Mouse (Mus musculus) lung, postnatal 0 days (tissue): ENCODE measurements around the gene Fam71f1. TPM values are rescaled to one million over a fixed set of nuclear protein-coding genes. Genes with fewer than 3 reads are reported as not detected.
A peak's percentile ranks its signal among the peaks of the same experiment; 100 is the strongest.

Experiments
- ATAC-seq: fragments of 200-750 bp; cut with Nextera tagmentation; 2 replicates; pipeline ENCODE4 v1.8.0; 2017; ENCODE audit warnings: moderate library complexity
- DNase-seq: peaks from one replicate; pipeline ENCODE4 v3.0.0-alpha.2; 2016; ENCODE audit warnings: low spot score
- H3K27ac ChIP-seq: fragments of 300-500 bp; sonication (generic); 2 replicates; pipeline ENCODE4 v1.5.1; 2014; ENCODE audit warnings: antibody characterized with exemption, mild to moderate bottlenecking, low read length, mixed read lengths
- H3K27me3 ChIP-seq: fragments of 300-500 bp; sonication (generic); replicated peaks from 2 replicates; pipeline ENCODE4 v1.6.1; 2014; ENCODE audit warnings: low read length, mixed read lengths; ENCODE audit not compliant: insufficient read depth
- H3K36me3 ChIP-seq: fragments of 300-500 bp; sonication (generic); 2 replicates; pipeline ENCODE4 v1.6.1; 2014; ENCODE audit warnings: low read length, mixed read lengths; ENCODE audit not compliant: insufficient read depth
- H3K4me1 ChIP-seq: fragments of 300-500 bp; sonication (generic); 2 replicates; pipeline ENCODE4 v1.6.1; 2014; ENCODE audit warnings: antibody characterized with exemption, low read depth, low read length, mixed read lengths; ENCODE audit not compliant: insufficient read depth
- H3K4me2 ChIP-seq: fragments of 300-500 bp; sonication (generic); replicated peaks from 2 replicates; pipeline ENCODE4 v1.6.1; 2014; ENCODE audit warnings: low read depth, mild to moderate bottlenecking, low read length, moderate library complexity, mixed read lengths
- H3K4me3 ChIP-seq: fragments of 300-500 bp; sonication (generic); 2 replicates; pipeline ENCODE4 v1.5.1; 2014; ENCODE audit warnings: low read depth, low read length
- H3K9ac ChIP-seq: fragments of 300-500 bp; sonication (generic); replicated peaks from 2 replicates; pipeline ENCODE4 v1.6.1; 2014; ENCODE audit warnings: low read depth, mild to moderate bottlenecking
- H3K9me3 ChIP-seq: fragments of 300-500 bp; sonication (generic); 2 replicates; pipeline ENCODE4 v1.6.1; 2016; ENCODE audit warnings: low read length, mixed read lengths
- CTCF ChIP-seq: IDR thresholded peaks from 2 replicates; pipeline ENCODE4 v1.5.1; 2016; ENCODE audit warnings: antibody characterized with exemption, mild to moderate bottlenecking
- EP300 ChIP-seq: IDR thresholded peaks from 2 replicates; pipeline ENCODE4 v1.6.1; 2016; ENCODE audit warnings: antibody characterized with exemption, mild to moderate bottlenecking, control low read depth
- WGBS: fragments of 180-500 bp; shearing (Covaris S2); extraction: QIAGEN DNeasy Blood & Tissue Kit; methylation state at CpG from one replicate; pipeline ENCODE4 v1.1.7; 2014; 5-methylcytosine and 5-hydroxymethylcytosine counted together
- polyA plus RNA-seq: library from polyadenylated mRNA; unstranded; fragments of >200 nt; fragmentation: Nextera tagmentation; extraction: Ambion mirVana; gene quantifications from 2 replicates; pipeline ENCODE4 v1.2.1, GENCODE M21; 2015

Fam71f1 gene
- polyA plus RNA-seq, 1 experiment from 2014 or later: not detected

- no peak for TF ChIP-seq CTCF
- TF ChIP-seq EP300: no peak
- H3K4me1 ChIP-seq: peaks cover 5% of the 10 kb centered on the region; the same call in 1 of the 2 replicates
- H3K9me3 ChIP-seq: no peaks in the 10 kb centered on the region
- H3K4me3 ChIP-seq: peak within 1 kb of the TSS; percentile 85
- DNase-seq: peak; percentile 99
- no peaks in the 10 kb centered on the region for H3K36me3 ChIP-seq
- peak; percentile 99 for ATAC-seq
- H3K9ac ChIP-seq: peak within 1 kb of the TSS; percentile 92
- peak within 1 kb of the TSS; percentile 56 for H3K4me2 ChIP-seq
- H3K27ac ChIP-seq: peak within 1 kb of the TSS; percentile 88
- H3K27me3 ChIP-seq: no peaks in the 10 kb centered on the region
- under 1% methylated on average over 55 of the region's 55 CpGs for whole genome bisulfite sequencing
These were observed 28.9 kb downstream of the Fam71f1 start, which contains the start of gene Calu for GRCm38 (mm10) chr6:29347665-29348370. Gene Calu (plus strand): TSS chr6:29348069.

GRCm38 (mm10) chr6:29348371-29348724, 29.4 kb downstream of the Fam71f1 start:
- H3K27me3 ChIP-seq: no peaks in the 10 kb centered on the region
- H3K9ac ChIP-seq: peak overlapping the region; percentile 92
- H3K36me3 ChIP-seq: no peaks in the 10 kb centered on the region
- peaks cover 5% of the 10 kb centered on the region; the same call in 1 of the 2 replicates for H3K4me1 ChIP-seq
- peak overlapping the region; percentile 56 for H3K4me2 ChIP-seq
- TF ChIP-seq EP300 (no peak), CTCF (no peak)
- H3K4me3 ChIP-seq: peak overlapping the region; percentile 85
- ATAC-seq (peak; percentile 14), DNase-seq (peak; percentile 56)
- peak overlapping the region; percentile 88 for H3K27ac ChIP-seq
- WGBS: under 1% methylated on average over 15 of the region's 15 CpGs
- no peaks in the 10 kb centered on the region for H3K9me3 ChIP-seq

GRCm38 (mm10) chr6:29351613-29352012, 32.7 kb downstream of the Fam71f1 start:
- no peaks in the 10 kb centered on the region for H3K27me3 ChIP-seq
- TF ChIP-seq CTCF (peak; percentile 50), EP300 (no peak)
- ATAC-seq: no peak
- no peaks in the 10 kb centered on the region for H3K36me3 ChIP-seq
- no peak overlapping the region for H3K9ac ChIP-seq
- DNase-seq: no peak
- no peak overlapping the region for H3K27ac ChIP-seq
- peaks cover 5% of the 10 kb centered on the region; the same call in 1 of the 2 replicates for H3K4me1 ChIP-seq
- H3K9me3 ChIP-seq: no peaks in the 10 kb centered on the region
- H3K4me3 ChIP-seq: no peak overlapping the region
- H3K4me2 ChIP-seq: no peak overlapping the region

GRCm38 (mm10) chr6:29352816-29353215, 33.9 kb downstream of the Fam71f1 start:
- DNase-seq: no peak
- no peak overlapping the region for H3K4me3 ChIP-seq
- no peak overlapping the region for H3K4me2 ChIP-seq
- no peaks in the 10 kb centered on the region for H3K27me3 ChIP-seq
- H3K9ac ChIP-seq: no peak overlapping the region
- WGBS: 35% methylated on average over 5 of the region's 5 CpGs
- no peak for TF ChIP-seq EP300
- no peak for TF ChIP-seq CTCF
- H3K9me3 ChIP-seq: no peaks in the 10 kb centered on the region
- no peak for ATAC-seq
- H3K36me3 ChIP-seq: peaks cover 4% of the 10 kb centered on the region; the same call in 1 of the 2 replicates
- no peak overlapping the region for H3K27ac ChIP-seq
- peaks cover 5% of the 10 kb centered on the region; the same call in 1 of the 2 replicates for H3K4me1 ChIP-seq

GRCm38 (mm10) chr6:29359386-29359785, 40.4 kb downstream of the Fam71f1 start:
- Histone ChIP-seq H3K9ac (no peak overlapping the region), H3K27ac (no peak overlapping the region), H3K9me3 (no peaks in the 10 kb centered on the region), H3K4me3 (no peak overlapping the region), H3K27me3 (no peaks in the 10 kb centered on the region), H3K36me3 (peaks cover 19% of the 10 kb centered on the region), H3K4me2 (no peak overlapping the region), H3K4me1 (no peaks in the 10 kb centered on the region)
- WGBS: 87% methylated on average over 3 of the region's 3 CpGs
- DNase-seq (no peak), ATAC-seq (no peak)
- no peak for TF ChIP-seq EP300
- no peak for TF ChIP-seq CTCF

GRCm38 (mm10) chr6:29360211-29360610, 41.3 kb downstream of the Fam71f1 start:
- 75% methylated on average over 6 of the region's 6 CpGs for WGBS
- Histone ChIP-seq H3K9me3 (no peaks in the 10 kb centered on the region), H3K27me3 (no peaks in the 10 kb centered on the region), H3K36me3 (peaks cover 19% of the 10 kb centered on the region), H3K4me2 (no peak overlapping the region), H3K4me1 (no peaks in the 10 kb centered on the region), H3K9ac (no peak overlapping the region), H3K4me3 (no peak overlapping the region), H3K27ac (no peak overlapping the region)
- ATAC-seq: no peak
- TF ChIP-seq CTCF (no peak), EP300 (no peak)
- DNase-seq: no peak
